ENCODE assay signal across 11 mouse cellular contexts in the genomic region with DNA sequence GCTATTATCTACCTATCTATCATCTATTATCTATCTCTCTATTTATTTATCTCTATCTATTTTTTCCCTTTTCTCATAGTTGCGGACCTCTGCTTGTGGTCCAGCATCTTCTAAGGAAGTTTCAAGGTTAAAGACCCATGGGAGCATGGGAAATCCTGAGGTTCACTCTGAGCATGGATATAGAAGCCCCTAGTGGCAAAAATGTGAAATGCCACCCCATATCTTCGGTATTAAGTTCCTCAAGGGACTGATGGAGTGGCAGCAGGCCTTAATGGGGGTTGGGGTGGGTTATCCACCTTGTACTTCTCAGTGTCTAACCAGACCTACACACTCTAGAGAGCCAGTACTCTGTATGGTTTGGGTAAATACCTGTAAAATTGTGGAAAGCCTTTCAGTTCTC. TPM values are rescaled to one million over a fixed set of nuclear protein-coding genes. Genes with fewer than 3 reads are reported as not detected.
A peak's percentile ranks its signal among the peaks of the same experiment; 100 is the strongest.
DNase-seq lines count a peak whose midpoint lies in the region; ATAC-seq and TF ChIP-seq lines count a peak whose summit lies in the region.
"Had no signal": no experiment of that assay in that cellular context is flagged by ENCODE, and none has a peak within 500 bp of the region (broad histone marks: within the 10 kb centered on the region; RNA-seq: fewer than 3 reads in every experiment).

No protein-coding gene starts in this region.

- peak; percentile 54; the same call in 1 of the 2 replicates for ATAC-seq in megakaryocyte, adult 5-6 weeks (ENCODE audit: poor library complexity, severe bottlenecking)

- TF ChIP-seq CTCF in layer of hippocampus, adult 2 months (conservative IDR thresholded peaks at IDR 0.05), result peak; percentile 76

- no peak for DNase-seq in layer of hippocampus, adult 2 months (ENCODE audit: low spot score in 2 of 2)
- DNase-seq in layer of hippocampus, adult 18-20 months (ENCODE audit: low spot score in 2 of 2), result no peak
- peak; percentile 31 for DNase-seq in CD4-positive helper T cell, adult 2 months (ENCODE audit: low read depth, low spot score)
- DNase-seq in ES-CJ7 (ENCODE audit: low read depth, low spot score), result peak; percentile 57
- no peak for DNase-seq in ovary, postnatal 14 days (ENCODE audit: low spot score)
- no peak for DNase-seq in left cerebral cortex, adult 8-10 months (ENCODE audit: low spot score in 2 of 2)
- DNase-seq: right cerebral cortex, postnatal 4 days; thymus, adult 18-20 months had no signal

- H3K27ac ChIP-seq in layer of hippocampus, adult 2 months, result no peak overlapping the region
- H3K27ac ChIP-seq: macrophage; neural tube, embryonic 12.5 days had no signal

- no peak overlapping the region for H3K4me3 ChIP-seq in layer of hippocampus, adult 2 months
- H3K4me3 ChIP-seq: neural tube, embryonic 12.5 days had no signal

RNA-seq across cellular contexts. Expression of gene Gm45261, which starts 43.5 kb away (rescaled TPM):
- not detected for total RNA-seq in layer of hippocampus, adult 2 months (2021)
- not detected for total RNA-seq in layer of hippocampus, adult 18-20 months (2021)
- total RNA-seq in megakaryocyte, adult 5-6 weeks (2015), result not detected in 2 replicates
- total RNA-seq in megakaryocyte, adult 5-6 weeks (2017), result not detected in 2 replicates
- not detected for total RNA-seq in left cerebral cortex, adult 8-10 months (2022)

Comparison
In these comparisons a context has a peak if more than half of its experiments do, and no peak if none do; other contexts are left out.
1. DNase-seq: peak in CD4-positive helper T cell, adult 2 months (single experiment) and ES-CJ7 (single experiment); none in layer of hippocampus, adult 2 months (0 of 2), layer of hippocampus, adult 18-20 months (0 of 2), ovary, postnatal 14 days (single experiment) and left cerebral cortex, adult 8-10 months (0 of 2).